Mouse (Mus musculus) heart, adult 9 months (tissue): ENCODE measurements around the gene Fbxo42.

Experiments used
- DNase-seq, 2 experiments: peaks; one replicate each; pipeline ENCODE4 v3.0.0; 2022; ENCODE audit warnings: low spot score in 2 of 2

Gene Fbxo42

DNA sequence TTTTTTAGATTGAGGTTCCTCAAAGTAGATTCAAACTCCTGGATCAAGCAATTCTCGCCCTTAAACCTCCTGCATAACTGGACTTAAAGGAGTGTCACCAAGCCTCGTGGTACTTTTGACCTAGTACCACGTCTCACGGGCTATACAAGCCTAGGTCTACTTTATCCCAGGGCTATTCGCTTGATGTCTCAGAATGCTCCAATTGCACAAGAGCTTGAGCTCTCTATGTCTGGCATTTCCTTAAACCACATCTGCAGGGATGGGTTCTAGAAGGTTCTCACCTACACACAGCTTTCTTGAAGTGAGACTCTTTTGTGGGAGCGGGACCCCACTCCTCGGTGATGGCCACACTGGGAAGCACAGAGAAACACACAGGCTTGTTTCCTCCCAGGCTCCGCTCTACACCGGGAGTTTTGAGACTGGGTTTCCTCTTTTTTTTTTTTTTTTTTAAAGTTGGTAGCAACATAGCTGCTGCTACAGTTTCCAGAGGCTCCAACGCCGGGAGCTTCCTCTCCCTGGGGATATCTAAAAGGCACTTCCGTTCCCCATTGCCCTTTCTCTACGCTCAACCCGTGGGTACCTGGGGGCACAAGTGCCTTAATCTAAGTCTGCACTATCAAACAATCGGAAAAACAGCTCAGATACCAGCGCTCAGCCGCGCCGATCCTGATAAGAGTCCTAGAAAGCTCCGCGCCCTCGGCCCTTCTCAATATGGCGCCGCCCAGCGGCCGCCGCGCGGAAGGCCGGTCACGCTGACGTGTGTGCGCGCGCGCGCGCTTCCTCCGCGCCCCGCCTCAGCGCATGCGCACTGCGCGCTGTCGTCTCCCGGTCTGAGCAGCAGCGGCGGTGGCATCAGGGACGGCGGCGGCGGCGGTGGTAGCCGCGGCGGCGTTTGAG is at the start of gene Fbxo42:
TSS of gene Fbxo42 (plus strand) at position 802 of the 897 bp plus-strand sequence.
- DNase-seq = peak; percentile 93 to 94

- no peak for DNase-seq
These were observed 48.8 kb upstream of the Fbxo42 start for GRCm38 (mm10) chr4:141098935-141099334.

- no peak for DNase-seq
These were observed 47.8 kb upstream of the Fbxo42 start for GRCm38 (mm10) chr4:141099956-141100355.

GRCm38 (mm10) chr4:141101291-141101690 is 46.4 kb upstream of the Fbxo42 start:
- DNase-seq = no peak

DNA sequence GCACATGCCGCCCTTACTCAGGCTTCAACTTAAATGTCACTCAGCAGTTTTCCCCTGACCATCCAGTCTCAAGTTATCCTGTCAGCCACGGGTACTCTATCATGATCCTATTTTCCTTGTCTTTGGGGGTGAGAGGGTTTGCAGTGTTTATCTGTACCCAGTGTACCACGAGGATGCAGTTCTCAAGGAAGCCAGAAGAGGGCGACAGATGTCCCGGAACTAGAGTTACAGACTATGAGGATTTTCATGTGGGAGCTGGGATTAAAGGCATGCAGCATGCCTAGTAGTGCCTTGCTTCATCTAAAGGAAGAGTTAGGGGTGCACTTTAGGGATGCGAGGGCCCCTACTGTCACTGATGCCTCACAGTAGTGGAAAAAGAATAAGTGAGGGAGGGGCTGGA is 45.9 kb upstream of the Fbxo42 start:
- DNase-seq = no peak

GRCm38 (mm10) chr4:141106526-141107183 is 41.1 kb upstream of the Fbxo42 start:
- DNase-seq = no peak

DNA sequence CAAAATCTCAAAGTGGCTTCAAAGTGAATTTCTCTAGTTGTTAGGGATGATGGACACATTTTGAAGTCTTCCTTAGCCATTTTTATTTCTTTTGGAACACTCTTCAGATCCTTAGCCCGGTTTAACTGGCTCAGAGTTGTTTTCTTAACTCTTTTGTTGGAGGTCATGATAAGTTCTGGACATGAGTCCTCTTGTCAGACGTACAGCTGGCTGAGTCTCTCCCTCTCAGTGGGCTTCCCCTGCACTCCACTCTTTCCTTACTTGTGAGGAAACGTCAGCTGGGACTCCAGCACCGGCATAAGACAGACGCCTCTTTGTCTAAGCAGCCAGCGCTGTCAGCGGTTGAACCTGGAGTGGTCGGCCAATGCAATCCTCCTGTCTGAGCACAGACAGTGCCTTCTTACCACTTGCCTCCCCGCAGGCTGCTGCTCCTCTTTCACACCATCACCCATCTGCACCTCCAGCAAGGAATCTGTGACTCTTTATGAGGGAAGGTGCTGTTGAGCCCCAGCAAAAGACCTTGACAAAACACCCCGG is 39.4 kb upstream of the Fbxo42 start:
- no peak for DNase-seq

- DNase-seq = no peak
These were observed 33.9 kb upstream of the Fbxo42 start for GRCm38 (mm10) chr4:141113831-141114230.

DNA sequence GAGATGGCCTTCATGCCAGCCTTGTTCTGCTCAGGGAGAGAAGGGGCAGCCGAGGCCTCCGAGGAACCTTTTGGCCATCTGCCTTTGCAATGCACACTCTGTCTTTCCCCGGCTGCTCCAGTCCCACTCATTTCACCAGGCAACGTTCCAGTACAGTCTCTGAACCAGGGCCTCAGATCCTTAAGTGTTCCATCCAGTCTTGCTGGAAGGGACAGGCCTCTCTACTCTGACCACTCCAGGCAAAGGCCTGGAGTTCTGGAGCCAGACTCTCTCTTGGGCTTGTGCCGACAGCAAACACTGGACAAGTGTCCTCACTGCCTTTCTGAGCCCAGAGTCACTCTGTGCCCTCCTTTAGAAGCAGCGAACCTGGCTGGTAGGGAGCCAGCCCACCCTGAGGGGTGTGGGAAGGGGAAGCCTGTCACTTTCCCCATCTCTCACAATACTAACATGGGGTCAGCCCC is 33.2 kb upstream of the Fbxo42 start:
- no peak for DNase-seq

DNA sequence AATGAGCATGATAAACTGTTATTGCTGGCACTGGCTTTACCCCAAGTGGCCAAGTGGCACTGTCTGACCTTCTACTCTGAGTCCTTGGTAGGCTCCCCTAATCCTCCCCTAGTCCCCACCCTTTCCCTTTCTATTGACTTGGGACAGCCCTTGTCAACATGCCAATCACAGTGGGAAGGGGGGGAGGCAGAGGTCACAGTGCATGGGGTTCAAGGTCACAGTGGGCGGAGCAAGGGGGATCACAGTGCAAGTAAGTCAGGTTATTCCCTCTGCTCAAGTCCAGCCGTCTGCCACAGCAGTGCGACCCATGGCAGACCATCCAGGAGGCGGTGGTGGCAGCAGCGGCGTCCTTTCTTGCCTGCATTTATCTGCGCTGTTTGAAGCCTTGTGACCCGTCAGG is 32.3 kb upstream of the Fbxo42 start:
- no peak for DNase-seq

DNA sequence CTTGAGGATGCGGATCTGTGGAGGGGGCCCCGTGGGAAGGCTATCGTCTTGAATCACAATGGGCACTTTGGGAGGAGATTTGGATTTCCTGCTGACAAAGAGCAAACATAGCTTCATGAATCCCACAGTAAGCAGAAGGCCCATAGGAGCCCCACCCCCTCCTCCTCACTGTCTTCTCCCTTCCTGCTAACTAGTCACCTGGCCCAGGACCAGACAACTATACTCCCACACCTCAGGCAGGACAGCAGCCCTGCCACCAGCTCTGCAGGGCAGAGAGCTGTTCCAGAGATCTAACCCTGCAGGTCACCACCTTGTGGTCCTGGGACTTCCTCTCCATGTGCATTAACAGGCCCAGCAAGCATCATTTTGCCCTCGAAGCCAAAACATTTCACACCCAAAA is 29.0 kb upstream of the Fbxo42 start:
- DNase-seq = no peak

DNA sequence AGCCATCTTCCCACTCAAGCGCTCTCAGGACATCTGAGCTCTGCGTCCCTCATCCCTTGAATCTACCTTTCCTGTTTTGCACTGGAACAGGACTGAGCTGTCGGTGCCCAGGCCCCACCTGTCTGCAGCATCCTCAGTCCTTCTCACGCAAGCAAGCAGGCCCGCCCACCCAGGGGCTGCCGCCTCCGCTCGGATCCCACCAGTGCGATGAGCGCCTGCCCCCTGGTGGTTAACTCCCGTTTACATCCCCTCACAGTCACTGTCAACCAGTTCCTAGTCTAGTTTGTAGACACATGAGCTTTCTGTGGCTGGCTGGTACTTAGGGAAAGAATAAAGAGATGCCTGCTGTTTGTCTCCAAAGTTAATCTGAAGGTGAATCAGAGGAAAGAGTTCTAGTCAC is 27.0 kb upstream of the Fbxo42 start:
- DNase-seq = no peak

- no peak for DNase-seq
These were observed 25.1 kb upstream of the Fbxo42 start for GRCm38 (mm10) chr4:141122663-141123062.

DNA sequence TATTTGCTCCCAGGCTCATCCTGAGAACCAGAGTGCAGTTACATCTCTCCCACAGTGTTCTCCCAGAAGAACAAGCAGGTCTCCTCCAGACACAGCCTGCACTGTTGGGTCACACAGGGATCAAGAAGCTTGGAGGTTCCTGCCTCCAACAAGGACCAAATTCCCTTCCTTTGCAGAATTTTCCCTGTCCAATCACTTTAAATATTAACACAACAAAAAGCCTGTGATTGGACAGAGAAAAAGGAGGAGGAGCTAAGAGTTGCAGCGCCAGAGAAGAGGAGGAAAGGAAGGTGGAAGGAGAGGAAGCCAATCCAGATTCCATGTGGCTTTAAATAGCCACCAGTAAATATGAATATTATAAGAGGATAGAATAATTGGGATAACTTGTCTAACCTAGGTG is 24.6 kb upstream of the Fbxo42 start:
- no peak for DNase-seq

GRCm38 (mm10) chr4:141129190-141129710 is 18.5 kb upstream of the Fbxo42 start:
- no peak for DNase-seq

DNA sequence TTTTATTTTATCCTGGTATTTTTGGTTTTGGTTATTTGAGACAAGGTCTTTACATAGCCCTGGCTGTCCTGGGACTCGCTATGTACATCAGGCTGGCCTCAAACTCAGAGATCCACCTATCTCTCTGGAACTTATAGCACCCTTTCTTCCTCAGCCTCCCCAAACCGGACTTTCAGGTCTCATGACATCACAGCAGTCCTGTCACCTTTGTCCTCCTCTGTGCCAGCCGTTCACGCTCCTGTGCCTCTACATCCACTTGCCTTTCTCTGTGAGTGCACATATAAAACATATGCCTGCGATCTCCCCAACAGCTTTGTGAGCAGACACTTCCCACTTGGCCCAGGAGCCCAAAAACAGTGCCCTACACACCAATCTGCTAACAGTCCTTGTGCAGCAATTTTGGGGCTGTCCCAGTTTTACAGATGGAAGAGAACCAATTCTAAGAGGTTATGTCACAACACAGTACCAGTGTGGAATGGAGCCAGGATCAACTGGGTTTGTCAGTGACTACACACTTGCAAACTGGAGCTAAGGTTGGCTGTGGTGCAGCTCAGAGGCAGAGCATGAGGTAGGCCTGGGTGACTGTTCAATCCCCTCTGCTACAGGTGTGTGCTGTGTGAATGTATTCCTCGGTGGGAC is 16.9 kb upstream of the Fbxo42 start:
- DNase-seq = no peak

DNA sequence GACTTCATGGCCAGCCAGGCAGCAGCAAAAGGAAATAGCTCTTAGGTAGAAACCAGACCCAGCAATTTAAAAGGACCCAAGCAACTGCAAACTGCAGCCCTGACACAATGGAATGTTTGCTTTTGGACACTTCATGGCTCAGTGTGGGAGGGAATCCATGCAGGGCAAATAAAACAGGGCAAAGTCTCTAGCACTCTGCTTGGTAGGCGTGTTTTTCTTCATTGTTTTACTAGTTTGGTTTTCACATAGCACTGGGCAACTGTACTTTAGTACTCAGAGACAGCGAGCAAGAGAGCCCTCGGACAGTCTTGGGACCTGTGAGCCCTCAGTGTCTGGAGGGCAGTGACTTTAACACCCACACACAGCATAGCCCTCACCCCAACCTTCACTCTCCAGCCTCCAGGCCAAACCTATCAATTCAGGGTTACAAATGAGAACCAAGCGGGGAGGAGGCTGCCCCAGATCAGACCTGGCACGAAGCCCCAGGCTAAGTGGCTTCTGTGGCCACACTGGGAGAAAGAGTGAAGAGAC is 16.1 kb upstream of the Fbxo42 start:
- no peak for DNase-seq

- DNase-seq = no peak
These were observed 15.5 kb upstream of the Fbxo42 start for GRCm38 (mm10) chr4:141132191-141132590.

- DNase-seq = no peak
These were observed 14.5 kb upstream of the Fbxo42 start for GRCm38 (mm10) chr4:141133227-141133626.

- no peak for DNase-seq
These were observed 13.7 kb upstream of the Fbxo42 start for GRCm38 (mm10) chr4:141134031-141134441.

GRCm38 (mm10) chr4:141134751-141135530 is 12.8 kb upstream of the Fbxo42 start:
- DNase-seq = peak in 1 of 2 experiments; percentile 52
